Mouse (Mus musculus) heart, postnatal 0 days (tissue): Measurements from ENCODE around the gene B3gnt7. TPM values are rescaled to one million over a fixed set of nuclear protein-coding genes. Genes with fewer than 3 reads are reported as not detected.

Source experiments
- ATAC-seq: fragments of 200-750 bp; cut with Nextera tagmentation; 2 replicates; pipeline ENCODE4 v1.8.0; 2017; ENCODE audit warnings: low read depth, moderate number of reproducible peaks, moderate library complexity; ENCODE audit not compliant: insufficient read depth
- DNase-seq: peaks from one replicate; pipeline ENCODE4 v3.0.0-alpha.2; 2016; ENCODE audit warnings: low spot score
- H3K27ac ChIP-seq: fragments of 300-500 bp; sonication (generic); 2 replicates; pipeline ENCODE4 v1.5.1; 2014; ENCODE audit warnings: low read depth, mild to moderate bottlenecking
- H3K27me3 ChIP-seq: fragments of 300-500 bp; sonication (generic); 2 replicates; pipeline ENCODE4 v1.6.1; 2014; ENCODE audit warnings: low read length, mixed read lengths; ENCODE audit not compliant: control insufficient read depth, insufficient read depth
- H3K36me3 ChIP-seq: fragments of 300-500 bp; sonication (generic); replicated peaks from 2 replicates; pipeline ENCODE4 v1.6.1; 2014; ENCODE audit warnings: low read length, mixed read lengths; ENCODE audit not compliant: control insufficient read depth, insufficient read depth
- H3K4me1 ChIP-seq: fragments of 300-500 bp; sonication (generic); 2 replicates; pipeline ENCODE4 v1.6.1; 2014; ENCODE audit warnings: antibody characterized with exemption; ENCODE audit not compliant: control insufficient read depth, insufficient read depth
- H3K4me2 ChIP-seq: fragments of 300-500 bp; sonication (generic); 2 replicates; pipeline ENCODE4 v1.6.1; 2014; ENCODE audit warnings: low read depth, mild to moderate bottlenecking, low read length, moderate library complexity
- H3K4me3 ChIP-seq: fragments of 300-500 bp; sonication (generic); 2 replicates; pipeline ENCODE4 v1.5.1; 2014; ENCODE audit warnings: low read depth, low read length
- H3K9ac ChIP-seq: fragments of 300-500 bp; sonication (generic); replicated peaks from 2 replicates; pipeline ENCODE4 v1.6.1; 2014; ENCODE audit warnings: low read depth, low read length, mixed read lengths
- H3K9me3 ChIP-seq: fragments of 300-500 bp; sonication (generic); replicated peaks from 2 replicates; pipeline ENCODE4 v1.6.1; 2016; ENCODE audit warnings: low read length; ENCODE audit not compliant: control insufficient read depth
- CTCF ChIP-seq: IDR thresholded peaks from 2 replicates; pipeline ENCODE4 v1.5.1; 2016; ENCODE audit warnings: antibody characterized with exemption, control low read depth, low read depth
- EP300 ChIP-seq: IDR thresholded peaks from 2 replicates; pipeline ENCODE4 v1.6.1; 2016; ENCODE audit warnings: antibody characterized with exemption, low read depth
- WGBS: fragments of 180-500 bp; shearing (Covaris S2); extraction: QIAGEN DNeasy Blood & Tissue Kit; methylation state at CpG from one replicate; pipeline ENCODE4 v1.1.7; 2014; 5-methylcytosine and 5-hydroxymethylcytosine counted together
- polyA plus RNA-seq: library from polyadenylated mRNA; unstranded; fragments of >200 nt; fragmentation: Nextera tagmentation; extraction: Ambion mirVana; gene quantifications from 2 replicates; pipeline ENCODE4 v1.2.1, GENCODE M21; 2015
- total RNA-seq: library from RNA; depleted of rRNA; stranded (reverse); fragments of >200 nt; gene quantifications from 2 replicates; pipeline ENCODE4 v1.2.3, GENCODE M21; 2014; ENCODE audit warnings: low replicate concordance

Gene B3gnt7
- total and polyA plus RNA-seq, 2 experiments from 2014 or later: 0.49 to 0.69 TPM

DNA sequence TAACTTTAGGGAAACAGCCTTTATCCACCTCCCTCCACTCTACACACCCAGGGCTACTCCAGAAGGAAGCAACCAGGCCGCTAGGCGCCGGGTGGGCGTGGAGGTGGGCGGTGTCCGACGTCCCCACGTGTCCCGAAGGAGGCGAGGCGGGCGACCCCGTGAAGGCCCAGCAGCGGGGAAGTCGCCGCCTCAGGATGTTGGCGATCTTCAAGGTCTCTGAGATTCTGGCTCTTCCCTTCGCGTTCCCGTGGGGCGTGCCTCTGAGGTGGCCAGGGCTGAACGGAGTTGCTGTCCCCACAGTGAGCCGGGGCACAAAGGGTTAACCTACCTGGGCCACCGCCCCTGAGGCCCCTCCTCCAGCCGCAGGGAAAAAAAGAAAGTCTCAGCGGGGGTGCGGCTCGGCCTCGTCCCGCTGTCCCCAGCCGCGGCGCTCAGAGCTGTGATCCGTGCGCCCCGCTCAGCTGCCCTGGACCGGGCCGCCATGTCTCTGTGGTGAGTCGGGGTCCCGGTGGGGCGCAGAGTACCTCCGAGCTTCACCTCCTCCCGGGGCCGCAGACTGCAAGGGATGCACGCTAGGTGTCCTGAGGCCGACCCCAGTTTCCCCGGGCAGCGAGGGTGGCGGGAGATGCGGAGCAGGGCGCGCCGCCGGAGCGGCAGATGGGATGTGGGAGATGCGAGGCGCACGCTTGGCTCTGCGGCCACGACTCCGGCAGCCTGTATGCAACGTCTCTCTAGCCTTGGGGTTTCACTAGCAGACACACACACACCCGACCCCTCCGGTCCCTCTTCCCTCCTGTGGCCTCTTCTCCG lies 636 bp downstream of the B3gnt7 start:
- peak overlapping the region; percentile 80 for H3K4me2 ChIP-seq
- H3K9me3 ChIP-seq: no peaks in the 10 kb centered on the region
- TF ChIP-seq CTCF (0 out of 2 replicates have a peak, but pooled peaks have one; percentile 4), EP300 (no peak)
- H3K36me3 ChIP-seq: no peaks in the 10 kb centered on the region
- ATAC-seq (peak; percentile 67), DNase-seq (no peak)
- WGBS: under 1% methylated on average over 65 of the region's 65 CpGs
- H3K9ac ChIP-seq: no peak overlapping the region; the same call in 1 of the 2 replicates
- no peak overlapping the region for H3K27ac ChIP-seq
- peak overlapping the region; percentile 47 for H3K4me3 ChIP-seq
- no peaks in the 10 kb centered on the region for H3K4me1 ChIP-seq
- peaks cover 42% of the 10 kb centered on the region for H3K27me3 ChIP-seq

- peaks cover 42% of the 10 kb centered on the region for H3K27me3 ChIP-seq
- DNase-seq: no peak
- no peak for ATAC-seq
- H3K9me3 ChIP-seq: no peaks in the 10 kb centered on the region
- H3K9ac ChIP-seq: no peak overlapping the region
- no peak overlapping the region for H3K27ac ChIP-seq
- WGBS: 4% methylated on average over 16 of the region's 16 CpGs
- TF ChIP-seq EP300 (no peak), CTCF (no peak)
- peak overlapping the region; percentile 80 for H3K4me2 ChIP-seq
- no peaks in the 10 kb centered on the region for H3K36me3 ChIP-seq
- H3K4me3 ChIP-seq: peak overlapping the region; percentile 47
- H3K4me1 ChIP-seq: no peaks in the 10 kb centered on the region
These were observed 1.2 kb downstream of the B3gnt7 start for GRCm38 (mm10) chr1:86303873-86304250.

DNA sequence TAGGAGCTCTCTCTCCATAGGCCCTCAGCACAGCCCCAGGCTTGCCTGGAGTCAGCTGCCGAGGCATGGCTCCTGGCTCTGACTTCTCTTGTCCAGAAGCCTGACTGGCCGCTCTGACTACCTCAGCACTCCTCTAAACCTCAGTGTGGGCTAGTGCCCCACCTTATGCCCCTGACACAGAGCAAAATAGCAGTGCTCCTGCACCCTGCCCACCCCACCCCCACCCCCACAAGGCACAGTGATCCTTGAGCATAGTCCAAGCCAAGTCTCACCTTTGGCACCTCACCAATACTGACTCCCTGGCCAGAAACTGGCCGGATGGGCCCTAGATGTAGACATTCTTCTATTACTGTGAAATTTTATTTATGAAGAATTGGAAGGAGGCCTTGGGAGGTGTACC lies 4.1 kb downstream of the B3gnt7 start:
- DNase-seq: no peak
- Histone ChIP-seq H3K9ac (no peak overlapping the region), H3K27ac (no peak overlapping the region), H3K4me2 (no peak overlapping the region), H3K27me3 (peaks cover 35% of the 10 kb centered on the region), H3K9me3 (no peaks in the 10 kb centered on the region), H3K36me3 (no peaks in the 10 kb centered on the region), H3K4me1 (no peaks in the 10 kb centered on the region), H3K4me3 (no peak overlapping the region)
- 79% methylated on average over 3 of the region's 3 CpGs for WGBS
- TF ChIP-seq EP300 (no peak), CTCF (no peak)
- ATAC-seq: no peak

DNA sequence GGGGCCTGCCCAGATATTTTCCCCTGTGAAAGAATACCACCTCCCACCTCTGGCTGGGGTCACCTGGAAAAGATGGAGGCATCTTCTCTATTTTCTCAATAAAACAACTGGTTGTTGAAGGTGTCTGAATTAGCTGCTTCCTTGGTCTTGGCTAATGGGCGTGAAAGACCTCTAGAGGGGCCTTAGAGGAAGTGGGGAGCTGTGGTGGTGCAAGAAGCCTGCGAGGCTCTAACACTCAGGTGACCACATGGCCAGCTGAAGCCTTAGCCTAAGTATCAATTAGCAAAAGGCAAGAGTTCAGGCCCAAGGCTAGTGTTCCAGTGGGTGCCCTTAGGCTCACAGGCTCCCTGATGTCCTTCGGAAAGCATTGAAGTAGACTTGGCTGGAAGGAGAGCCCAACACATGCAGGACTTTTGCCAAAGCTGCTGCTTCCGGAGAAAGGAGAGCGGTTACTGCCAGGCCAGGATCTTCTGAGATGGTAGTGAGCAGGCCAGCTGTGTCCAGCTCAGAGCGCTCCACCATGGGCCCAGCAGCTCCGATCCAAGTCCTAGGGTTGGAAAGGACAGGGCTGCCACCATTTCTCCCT lies 4.6 kb downstream of the B3gnt7 start:
- H3K9me3 ChIP-seq: no peaks in the 10 kb centered on the region
- WGBS: 82% methylated on average over 7 of the region's 7 CpGs
- H3K27me3 ChIP-seq: peaks cover 32% of the 10 kb centered on the region
- no peaks in the 10 kb centered on the region for H3K36me3 ChIP-seq
- no peak overlapping the region for H3K9ac ChIP-seq
- no peak overlapping the region for H3K27ac ChIP-seq
- DNase-seq (no peak), ATAC-seq (no peak)
- TF ChIP-seq CTCF: no peak
- TF ChIP-seq EP300: no peak
- no peak overlapping the region for H3K4me2 ChIP-seq
- no peak overlapping the region for H3K4me3 ChIP-seq
- H3K4me1 ChIP-seq: no peaks in the 10 kb centered on the region

DNA sequence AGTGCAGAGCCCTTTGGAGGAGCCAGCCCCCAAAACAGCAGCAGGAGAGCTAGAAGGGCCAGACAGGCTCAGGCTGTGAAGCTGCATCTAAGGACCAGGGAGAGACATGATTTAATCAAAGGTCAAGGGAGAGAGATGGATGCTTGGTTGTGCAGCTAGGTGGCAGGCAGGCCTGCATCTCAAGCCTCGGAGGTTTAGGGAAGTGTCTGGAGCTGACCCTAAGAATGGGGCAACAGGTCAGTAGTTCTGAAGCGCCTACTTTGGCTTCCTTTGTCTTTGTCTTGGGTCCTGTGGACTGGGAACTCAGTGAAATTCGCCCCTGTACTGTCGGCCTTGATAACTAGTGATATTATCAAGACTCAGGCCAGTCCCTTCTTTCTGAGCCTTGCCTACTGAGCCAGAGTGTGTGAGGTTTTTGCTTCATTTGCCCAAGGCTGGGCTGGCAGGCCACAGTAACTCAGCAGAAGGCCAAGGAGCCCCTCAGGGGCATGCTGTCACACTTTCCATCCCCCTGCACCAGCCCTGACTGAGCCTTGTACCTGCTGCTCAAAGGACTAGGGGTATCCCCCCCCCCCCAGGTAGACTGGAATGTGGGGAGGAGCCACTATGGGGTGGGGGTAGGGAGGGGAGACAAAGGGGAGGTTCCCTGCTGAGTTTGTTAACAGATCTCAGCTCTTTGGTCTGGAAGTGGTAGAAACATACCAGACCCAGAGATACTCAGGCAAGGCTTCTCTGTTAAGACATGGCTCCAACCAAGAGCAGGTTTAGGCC lies 5.4 kb downstream of the B3gnt7 start:
- no peak overlapping the region for H3K4me3 ChIP-seq
- no peaks in the 10 kb centered on the region for H3K4me1 ChIP-seq
- H3K9me3 ChIP-seq: no peaks in the 10 kb centered on the region
- no peak overlapping the region for H3K9ac ChIP-seq
- DNase-seq: no peak
- WGBS: 64% methylated on average over 4 of the region's 4 CpGs
- peaks cover 25% of the 10 kb centered on the region for H3K27me3 ChIP-seq
- no peak overlapping the region for H3K27ac ChIP-seq
- TF ChIP-seq EP300 (no peak), CTCF (no peak)
- H3K36me3 ChIP-seq: no peaks in the 10 kb centered on the region
- no peak for ATAC-seq
- H3K4me2 ChIP-seq: no peak overlapping the region
